ENCODE assay signal across 10 mouse cellular contexts in genomic region chr11:85759634-85760439, GRCm38 (mm10).
DNase-seq lines count a peak whose midpoint lies in the region; ATAC-seq lines count a peak whose summit lies in the region.
"Had no signal": no experiment of that assay in that cellular context is flagged by ENCODE, and none has a peak within 500 bp of the region (broad histone marks: within the 10 kb centered on the region; RNA-seq: fewer than 3 reads in every experiment).

No protein-coding gene starts in this region.

- no peak for DNase-seq in kidney, adult 8-10 months
- peak; percentile 37 for DNase-seq in brain, adult 2 months (ENCODE audit: low read depth, low spot score)
- peak; percentile 35 for DNase-seq in gastrocnemius, postnatal 10 days
- no peak for DNase-seq in cerebellum, adult 11-12 months
- DNase-seq in layer of hippocampus, adult 18-20 months (ENCODE audit: low spot score in 2 of 2), result no peak
- no peak for DNase-seq in cerebellum, adult 9-10 months

- H3K4me3 ChIP-seq in kidney, embryonic 16.5 days (ENCODE audit: low read length), result no peak overlapping the region
- H3K4me3 ChIP-seq in intestine, embryonic 15.5 days (replicated peaks), result no peak overlapping the region
- H3K4me3 ChIP-seq: megakaryocyte, embryonic 14.5 days had no signal

- no peaks in the 10 kb centered on the region for H3K9me3 ChIP-seq in kidney, embryonic 16.5 days (ENCODE audit: low read length)
- no peaks in the 10 kb centered on the region for H3K9me3 ChIP-seq in intestine, embryonic 15.5 days
- H3K9me3 ChIP-seq: megakaryocyte, embryonic 14.5 days had no signal

- peak; percentile 17; the same call in 1 of the 2 replicates for ATAC-seq in kidney, embryonic 16.5 days (ENCODE audit: low FRiP score, low TSS enrichment)
- no peak for ATAC-seq in intestine, embryonic 15.5 days
- ATAC-seq: inflammation-experienced regulatory T-cells, adult 6 months had no signal

- H3K27ac ChIP-seq in kidney, embryonic 16.5 days (ENCODE audit: low read length), result peak overlapping the region; percentile 88
- peak overlapping the region; percentile 49; the same call in 1 of the 2 replicates for H3K27ac ChIP-seq in intestine, embryonic 15.5 days

- peaks cover 34% of the 10 kb centered on the region for H3K4me1 ChIP-seq in kidney, embryonic 16.5 days (ENCODE audit: insufficient read depth, low read length)
- peaks cover 18% of the 10 kb centered on the region for H3K4me1 ChIP-seq in intestine, embryonic 15.5 days (replicated peaks)

- no peaks in the 10 kb centered on the region for H3K27me3 ChIP-seq in kidney, embryonic 16.5 days (ENCODE audit: insufficient read depth, low read length)
- no peaks in the 10 kb centered on the region for H3K27me3 ChIP-seq in intestine, embryonic 15.5 days (replicated peaks)

- WGBS in kidney, embryonic 16.5 days, result 48% methylated on average over 14 of the region's 14 CpGs
- 63% methylated on average over 14 of the region's 14 CpGs for WGBS in intestine, embryonic 15.5 days

- H3K9ac ChIP-seq in kidney, embryonic 16.5 days (replicated peaks; ENCODE audit: low read length), result 0 out of 2 replicates have a peak overlapping the region, but pooled peaks have one; percentile 41
- H3K9ac ChIP-seq in intestine, embryonic 15.5 days, result no peak overlapping the region

- no peak overlapping the region for H3K4me2 ChIP-seq in kidney, embryonic 16.5 days (replicated peaks; ENCODE audit: low read depth, low read length)
- no peak overlapping the region for H3K4me2 ChIP-seq in intestine, embryonic 15.5 days (replicated peaks)

- no peaks in the 10 kb centered on the region for H3K36me3 ChIP-seq in kidney, embryonic 16.5 days (ENCODE audit: insufficient read depth, low read length)
- no peaks in the 10 kb centered on the region for H3K36me3 ChIP-seq in intestine, embryonic 15.5 days

Comparison
In these comparisons a context has a peak if more than half of its experiments do, and no peak if none do; other contexts are left out.
1. DNase-seq: peak in brain, adult 2 months (single experiment) and gastrocnemius, postnatal 10 days (single experiment); none in kidney, adult 8-10 months (0 of 2), cerebellum, adult 11-12 months (single experiment), layer of hippocampus, adult 18-20 months (0 of 2) and cerebellum, adult 9-10 months (single experiment).